Comparison of ENCODE assay signal across 1 mouse cellular context in genomic region chr9:22453990-22454389, GRCm38 (mm10).
TF ChIP-seq lines count a peak whose summit lies in the region.

Gene Gm17545, plus strand, starts transcription at chr9:22454290.

TF ChIP-seq in MEL, 35 proteins besides CTCF, POLR2A, EP300 and RAD21:
- TF ChIP-seq CHD2 (IDR thresholded peaks at IDR 0.05; ENCODE audit: low read length) (peak; percentile 6; the same call in 1 of the 2 replicates), JUND (IDR thresholded peaks at IDR 0.05; ENCODE audit: low read depth, low read length) (peak; percentile 15; the same call in 1 of the 2 replicates), USF1 (IDR thresholded peaks at IDR 0.05; ENCODE audit: low read depth, low read length) (0 out of 2 replicates have a peak, but pooled peaks have one; percentile 4)
